Mouse (Mus musculus) midbrain, embryonic 14.5 days (tissue): ENCODE measurements around the gene Arntl. TPM values are rescaled to one million over a fixed set of nuclear protein-coding genes. Genes with fewer than 3 reads are reported as not detected.

Source experiments
- ATAC-seq: fragments of 200-750 bp; cut with Nextera tagmentation; 2 replicates; pipeline ENCODE4 v1.8.0; 2017; ENCODE audit warnings: moderate number of reproducible peaks, moderate library complexity; ENCODE audit not compliant: low FRiP score, low TSS enrichment
- DNase-seq: peaks from one replicate; pipeline ENCODE4 v3.0.0-alpha.2; 2015
- H3K27ac ChIP-seq: fragments of 300-500 bp; sonication (generic); replicated peaks from 2 replicates; pipeline ENCODE4 v1.5.1; 2014; ENCODE audit warnings: mild to moderate bottlenecking, low read depth, low read length, moderate library complexity
- H3K27me3 ChIP-seq: fragments of 300-500 bp; sonication (generic); 2 replicates; pipeline ENCODE4 v1.6.1; 2014; ENCODE audit warnings: low read length, control low read depth, mixed read lengths; ENCODE audit not compliant: control insufficient read depth, insufficient read depth
- H3K36me3 ChIP-seq: fragments of 300-500 bp; sonication (generic); 2 replicates; pipeline ENCODE4 v1.6.1; 2014; ENCODE audit warnings: low read length, control low read depth; ENCODE audit not compliant: control insufficient read depth, insufficient read depth
- H3K4me1 ChIP-seq: fragments of 300-500 bp; sonication (generic); 2 replicates; pipeline ENCODE4 v1.6.1; 2014; ENCODE audit warnings: mild to moderate bottlenecking, antibody characterized with exemption, low read length, control low read depth; ENCODE audit not compliant: control insufficient read depth, insufficient read depth
- H3K4me2 ChIP-seq: fragments of 300-500 bp; sonication (generic); 2 replicates; pipeline ENCODE4 v1.6.1; 2014; ENCODE audit warnings: mild to moderate bottlenecking, low read length, moderate library complexity
- H3K4me3 ChIP-seq: fragments of 300-500 bp; sonication (generic); replicated peaks from 2 replicates; pipeline ENCODE4 v1.5.1; 2014; ENCODE audit warnings: low read depth, low read length
- H3K9ac ChIP-seq: fragments of 300-500 bp; sonication (generic); replicated peaks from 2 replicates; pipeline ENCODE4 v1.6.1; 2014; ENCODE audit warnings: mild to moderate bottlenecking, low read length, moderate library complexity
- H3K9me3 ChIP-seq: fragments of 300-500 bp; sonication (generic); 2 replicates; pipeline ENCODE4 v1.6.1; 2016; ENCODE audit warnings: low read length, control low read depth, mixed read lengths; ENCODE audit not compliant: control insufficient read depth
- WGBS: fragments of 180-500 bp; shearing (Covaris S2); extraction: QIAGEN DNeasy Blood & Tissue Kit; methylation state at CpG from one replicate; pipeline ENCODE4 v1.1.7; 2014; 5-methylcytosine and 5-hydroxymethylcytosine counted together
- polyA plus RNA-seq: library from polyadenylated mRNA; unstranded; fragments of >200 nt; fragmentation: Nextera tagmentation; extraction: Ambion mirVana; gene quantifications from 2 replicates; pipeline ENCODE4 v1.2.1, GENCODE M21; 2014

The Arntl gene
- polyA plus RNA-seq, 1 experiment from 2014 or later, result 16.1 TPM

GRCm38 (mm10) chr7:113219864-113220263 lies 12.6 kb downstream of the Arntl start:
- Histone ChIP-seq H3K4me1 (0 out of 2 replicates have a peak, but pooled peaks cover 3% of the 10 kb centered on the region), H3K4me2 (no peak overlapping the region), H3K27me3 (no peaks in the 10 kb centered on the region), H3K9ac (no peak overlapping the region), H3K9me3 (no peaks in the 10 kb centered on the region), H3K27ac (no peak overlapping the region), H3K4me3 (no peak overlapping the region), H3K36me3 (no peaks in the 10 kb centered on the region)
- no peak for DNase-seq
- WGBS, result 86% methylated on average over 3 of the region's 3 CpGs
- ATAC-seq, result no peak

- H3K4me1 ChIP-seq, result 0 out of 2 replicates have a peak, but pooled peaks cover 3% of the 10 kb centered on the region
- H3K4me3 ChIP-seq, result no peak overlapping the region
- no peaks in the 10 kb centered on the region for H3K36me3 ChIP-seq
- DNase-seq (no peak), ATAC-seq (no peak)
- no peak overlapping the region for H3K27ac ChIP-seq
- H3K9ac ChIP-seq, result no peak overlapping the region
- H3K27me3 ChIP-seq, result no peaks in the 10 kb centered on the region
- WGBS, result 66% methylated on average over 6 of the region's 6 CpGs
- H3K4me2 ChIP-seq, result no peak overlapping the region
- no peaks in the 10 kb centered on the region for H3K9me3 ChIP-seq
Measured at GRCm38 (mm10) chr7:113220691-113221238, 13.5 kb downstream of the Arntl start.

- H3K4me1 ChIP-seq, result 0 out of 2 replicates have a peak, but pooled peaks cover 3% of the 10 kb centered on the region
- no peak for DNase-seq
- no peak overlapping the region for H3K4me3 ChIP-seq
- no peak overlapping the region for H3K27ac ChIP-seq
- H3K9ac ChIP-seq, result no peak overlapping the region
- WGBS, result 80% methylated on average over 5 of the region's 5 CpGs
- H3K4me2 ChIP-seq, result no peak overlapping the region
- no peak for ATAC-seq
- no peaks in the 10 kb centered on the region for H3K9me3 ChIP-seq
- H3K27me3 ChIP-seq, result no peaks in the 10 kb centered on the region
- no peaks in the 10 kb centered on the region for H3K36me3 ChIP-seq
Measured at GRCm38 (mm10) chr7:113222821-113223220, 15.6 kb downstream of the Arntl start.

- no peak overlapping the region for H3K27ac ChIP-seq
- no peak overlapping the region for H3K4me3 ChIP-seq
- H3K9ac ChIP-seq, result no peak overlapping the region
- H3K36me3 ChIP-seq, result no peaks in the 10 kb centered on the region
- 0 out of 2 replicates have a peak, but pooled peaks cover 3% of the 10 kb centered on the region for H3K4me1 ChIP-seq
- H3K27me3 ChIP-seq, result no peaks in the 10 kb centered on the region
- WGBS, result 96% methylated on average over 1 of the region's 1 CpGs
- no peak for DNase-seq
- ATAC-seq, result no peak
- no peaks in the 10 kb centered on the region for H3K9me3 ChIP-seq
- H3K4me2 ChIP-seq, result no peak overlapping the region
Measured at GRCm38 (mm10) chr7:113224620-113225019, 17.4 kb downstream of the Arntl start.

- Histone ChIP-seq H3K27me3 (no peaks in the 10 kb centered on the region), H3K4me2 (no peak overlapping the region), H3K9me3 (no peaks in the 10 kb centered on the region), H3K4me3 (no peak overlapping the region), H3K4me1 (no peaks in the 10 kb centered on the region), H3K27ac (no peak overlapping the region), H3K36me3 (no peaks in the 10 kb centered on the region), H3K9ac (no peak overlapping the region)
- 88% methylated on average over 6 of the region's 6 CpGs for WGBS
- ATAC-seq, result no peak
- DNase-seq, result no peak
Measured at GRCm38 (mm10) chr7:113228498-113228897, 21.2 kb downstream of the Arntl start.

GRCm38 (mm10) chr7:113236135-113236534 lies 28.9 kb downstream of the Arntl start:
- Histone ChIP-seq H3K27ac (no peak overlapping the region), H3K9ac (no peak overlapping the region), H3K4me3 (no peak overlapping the region), H3K9me3 (no peaks in the 10 kb centered on the region), H3K4me2 (no peak overlapping the region), H3K36me3 (no peaks in the 10 kb centered on the region), H3K4me1 (no peaks in the 10 kb centered on the region), H3K27me3 (no peaks in the 10 kb centered on the region)
- ATAC-seq (no peak), DNase-seq (no peak)
- 93% methylated on average over 8 of the region's 8 CpGs for WGBS

- no peaks in the 10 kb centered on the region for H3K27me3 ChIP-seq
- no peaks in the 10 kb centered on the region for H3K4me1 ChIP-seq
- DNase-seq, result no peak
- H3K4me3 ChIP-seq, result no peak overlapping the region
- no peak overlapping the region for H3K27ac ChIP-seq
- no peak overlapping the region for H3K4me2 ChIP-seq
- H3K36me3 ChIP-seq, result no peaks in the 10 kb centered on the region
- ATAC-seq, result no peak
- no peak overlapping the region for H3K9ac ChIP-seq
- 75% methylated on average over 6 of the region's 6 CpGs for WGBS
- H3K9me3 ChIP-seq, result no peaks in the 10 kb centered on the region
Measured at GRCm38 (mm10) chr7:113238365-113238764, 31.1 kb downstream of the Arntl start.

- Histone ChIP-seq H3K9ac (no peak overlapping the region), H3K36me3 (no peaks in the 10 kb centered on the region), H3K4me1 (no peaks in the 10 kb centered on the region), H3K4me3 (no peak overlapping the region), H3K27ac (no peak overlapping the region), H3K4me2 (no peak overlapping the region), H3K9me3 (no peaks in the 10 kb centered on the region), H3K27me3 (no peaks in the 10 kb centered on the region)
- WGBS, result 83% methylated on average over 4 of the region's 4 CpGs
- DNase-seq (no peak), ATAC-seq (no peak)
Measured at GRCm38 (mm10) chr7:113239448-113240130, 32.3 kb downstream of the Arntl start.

GRCm38 (mm10) chr7:113240438-113240837 lies 33.2 kb downstream of the Arntl start:
- WGBS, result 96% methylated on average over 1 of the region's 1 CpGs
- Histone ChIP-seq H3K4me3 (no peak overlapping the region), H3K27me3 (no peaks in the 10 kb centered on the region), H3K9ac (no peak overlapping the region), H3K27ac (no peak overlapping the region), H3K4me1 (no peaks in the 10 kb centered on the region), H3K36me3 (no peaks in the 10 kb centered on the region), H3K4me2 (no peak overlapping the region), H3K9me3 (no peaks in the 10 kb centered on the region)
- DNase-seq, result no peak
- ATAC-seq, result no peak
